Mouse (Mus musculus) C2C12 (cell line): ENCODE measurements at regions not wholly inside any gene's neighbourhood (a gene's known extent, or its start where the extent isn't known, plus 50 kb on each side); places are given as distances from the start of the nearest gene placed in this dataset.

Source experiments
- CEBPB ChIP-seq: IDR thresholded peaks from one replicate; pipeline ENCODE4 v1.6.1; 2011; ENCODE audit warnings: low read depth, mild to moderate bottlenecking, control low read depth, moderate library complexity
- CTCF ChIP-seq: IDR thresholded peaks from one replicate; pipeline ENCODE4 v1.5.1; 2011; ENCODE audit not compliant: control insufficient read depth, insufficient read depth, insufficient read length
- MAX ChIP-seq: IDR thresholded peaks from one replicate; pipeline ENCODE4 v1.6.1; 2011; ENCODE audit warnings: mild to moderate bottlenecking, control low read depth
- MYOD1 ChIP-seq: IDR thresholded peaks from one replicate; pipeline ENCODE4 v1.6.1; 2011; ENCODE audit warnings: low read depth; ENCODE audit not compliant: control insufficient read depth, insufficient read length
- MYOG ChIP-seq: IDR thresholded peaks from one replicate; pipeline ENCODE4 v1.6.1; 2011; ENCODE audit not compliant: control insufficient read depth, insufficient read length; ENCODE audit errors: extremely low read depth
- USF1 ChIP-seq: IDR thresholded peaks from one replicate; pipeline ENCODE4 v1.6.1; 2011; ENCODE audit warnings: low read depth, mild to moderate bottlenecking, control low read depth, moderate library complexity

DNA sequence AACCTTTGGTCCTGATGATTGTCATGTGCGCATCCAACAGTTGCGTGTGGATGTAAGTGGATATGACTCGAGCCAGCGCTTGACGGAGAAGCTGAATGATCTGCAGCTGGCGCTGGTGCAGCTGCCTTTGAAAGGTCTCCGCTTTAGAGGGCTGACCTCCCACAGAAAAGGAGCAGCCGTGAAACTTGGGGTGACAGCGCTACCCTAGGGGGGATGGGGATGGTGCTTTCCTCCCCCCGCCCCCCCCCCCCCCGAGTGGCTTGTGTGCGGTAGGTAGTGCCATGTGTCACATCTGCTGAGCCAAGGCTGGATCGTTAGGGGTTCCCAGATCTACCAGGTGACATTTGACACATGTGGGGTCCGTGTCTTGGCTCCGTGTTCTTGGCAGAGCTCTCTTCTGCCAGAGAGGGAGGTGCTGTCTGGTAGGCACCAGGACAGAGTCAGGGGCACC is 118.7 kb downstream of the Asb1 start:
- TF ChIP-seq CTCF (no peak), MYOD1 (no peak), MYOG (no peak), USF1 (no peak), MAX (no peak), CEBPB (no peak)
